Comparison of ENCODE assay signal across 20 mouse cellular contexts in the genomic region with DNA sequence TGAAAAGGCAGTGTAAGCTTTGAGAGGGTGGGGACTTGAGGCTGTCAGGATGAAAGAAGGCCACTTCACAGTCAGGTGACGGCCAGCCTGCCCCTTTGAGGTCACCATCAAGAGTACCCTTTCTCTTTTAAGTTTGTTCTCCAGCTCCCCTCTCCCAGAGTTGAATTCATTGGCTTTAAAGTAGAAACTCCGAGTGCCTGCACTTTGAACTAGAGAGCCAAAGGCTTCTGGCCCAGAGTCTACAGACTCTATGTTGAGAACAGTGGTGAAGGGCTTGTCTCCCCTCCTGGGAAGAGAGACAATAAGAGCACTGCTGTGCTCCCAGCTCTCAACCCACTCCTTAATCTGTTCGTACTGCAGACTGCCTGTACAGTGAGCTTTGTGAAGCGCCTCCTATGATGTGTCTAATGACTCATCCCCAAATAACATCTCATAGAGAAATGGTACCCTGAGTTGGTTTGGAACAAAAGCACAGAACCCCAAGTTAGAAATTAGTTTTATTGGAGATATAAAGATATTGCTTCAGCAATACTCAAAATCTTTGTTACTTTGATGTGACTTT. TPM values are rescaled to one million over a fixed set of nuclear protein-coding genes. Genes with fewer than 3 reads are reported as not detected.
"Had no signal": no experiment of that assay in that cellular context is flagged by ENCODE, and none has a peak within 500 bp of the region (broad histone marks: within the 10 kb centered on the region; RNA-seq: fewer than 3 reads in every experiment).

No protein-coding gene starts in this region.

- H3K9ac ChIP-seq: liver, embryonic 15.5 days; midbrain, embryonic 12.5 days had no signal

- H3K27ac ChIP-seq: kidney, postnatal 0 days; limb, embryonic 10.5 days; liver, embryonic 15.5 days; midbrain, embryonic 12.5 days had no signal

- DNase-seq: kidney, adult 8-10 months; kidney, postnatal 36 days; lung, adult 2 months; lung, postnatal 10 days; lung, postnatal 4 days; right cerebral cortex, adult 18-20 months; right cerebral cortex, postnatal 25 days; thymus, postnatal 36 days had no signal

- H3K27me3 ChIP-seq: liver, embryonic 15.5 days; midbrain, embryonic 12.5 days had no signal

- H3K4me3 ChIP-seq: limb, embryonic 10.5 days; liver, embryonic 15.5 days; midbrain, embryonic 12.5 days had no signal

- H3K9me3 ChIP-seq: limb, embryonic 10.5 days; liver, embryonic 15.5 days; midbrain, embryonic 12.5 days had no signal

- H3K4me2 ChIP-seq: liver, embryonic 11.5 days; liver, embryonic 15.5 days; midbrain, embryonic 12.5 days had no signal

- H3K36me3 ChIP-seq: limb, embryonic 10.5 days; liver, embryonic 15.5 days; midbrain, embryonic 12.5 days had no signal

- H3K4me1 ChIP-seq: limb, embryonic 10.5 days; liver, embryonic 15.5 days had no signal

- ATAC-seq: intestine, embryonic 16.5 days had no signal

RNA-seq across cellular contexts. Expression of gene Hgd, which starts 46.5 kb away (rescaled TPM):
- total RNA-seq: layer of hippocampus, adult 18-20 months; layer of hippocampus, postnatal 14 days; left cerebral cortex, adult 18-20 months; left cerebral cortex, postnatal 14 days; megakaryocyte, adult 5-6 weeks had no signal
- polyA plus RNA-seq: midbrain, embryonic 12.5 days; neural tube, embryonic 14.5 days had no signal
